In the genomic region with DNA sequence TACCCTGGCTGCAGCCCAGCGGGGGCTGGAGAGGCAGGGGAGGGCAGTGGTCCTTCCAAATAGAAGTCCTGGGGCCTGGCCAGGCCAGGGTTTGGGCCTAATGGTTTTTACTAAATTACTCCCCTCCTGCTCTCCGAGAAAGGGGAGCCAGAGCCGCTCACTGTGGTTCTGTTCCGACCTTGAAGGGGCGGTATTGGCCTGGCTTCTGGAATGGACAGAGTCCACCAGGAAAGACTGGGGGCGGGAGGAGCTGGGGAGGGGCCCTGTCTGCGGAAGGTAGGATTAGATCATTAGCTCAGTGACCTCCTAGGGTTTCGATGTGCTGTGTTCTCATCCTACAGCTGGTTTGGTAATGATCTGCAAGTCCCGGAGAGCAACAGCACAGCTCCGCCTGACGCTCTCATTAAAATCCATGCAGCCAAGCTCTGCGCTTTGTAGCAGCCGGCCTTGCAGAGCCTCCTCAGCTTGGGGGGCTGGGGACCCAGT, we compare ENCODE assay signal across 10 mouse cellular contexts. TPM values are rescaled to one million over a fixed set of nuclear protein-coding genes. Genes with fewer than 3 reads are reported as not detected.
A peak's percentile ranks its signal among the peaks of the same experiment; 100 is the strongest.
DNase-seq lines count a peak whose midpoint lies in the region; ATAC-seq lines count a peak whose summit lies in the region.
"Had no signal": no experiment of that assay in that cellular context is flagged by ENCODE, and none has a peak within 500 bp of the region (broad histone marks: within the 10 kb centered on the region; RNA-seq: fewer than 3 reads in every experiment).

No protein-coding gene starts in this region.

- no peaks in the 10 kb centered on the region for H3K9me3 ChIP-seq in hindbrain, embryonic 14.5 days (ENCODE audit: control insufficient read depth, low read length)
- no peaks in the 10 kb centered on the region for H3K9me3 ChIP-seq in limb, embryonic 15.5 days

- no peaks in the 10 kb centered on the region for H3K27me3 ChIP-seq in hindbrain, embryonic 14.5 days (ENCODE audit: control insufficient read depth, insufficient read depth, low read length)
- H3K27me3 ChIP-seq in limb, embryonic 15.5 days, result no peaks in the 10 kb centered on the region

- no peak for ATAC-seq in cerebellum, adult (ENCODE audit: insufficient number of reproducible peaks, low FRiP score, low TSS enrichment)
- ATAC-seq in hindbrain, embryonic 14.5 days (ENCODE audit: low FRiP score), result peak; percentile 26
- peak; percentile 60 for ATAC-seq in limb, embryonic 15.5 days (ENCODE audit: insufficient number of reproducible peaks, low FRiP score, low TSS enrichment, low read depth)

- DNase-seq in cerebellum, postnatal 14 days, result peak; percentile 42 to 58
- peak; percentile 60 for DNase-seq in embryo, embryonic 10.5 days (ENCODE audit: low spot score)
- DNase-seq in hindbrain, embryonic 14.5 days (ENCODE audit: low spot score), result peak; percentile 47
- DNase-seq in yolk sac, embryonic 10.5 days (ENCODE audit: low spot score), result peak; percentile 81
- no peak for DNase-seq in left cerebral cortex, postnatal 14 days (ENCODE audit: low spot score in 2 of 2)
- DNase-seq in layer of hippocampus, adult 9-10 months (ENCODE audit: low spot score), result no peak

- intact Hi-C loops in left cerebral cortex, postnatal 14 days (cut with DNase I), result loop anchor here (10.0 kb wide), 1 partner anchor 63 kb away; a partner anchor contains a TSS

- H3K27ac ChIP-seq in hindbrain, embryonic 14.5 days, result peak overlapping the region; percentile 86
- H3K27ac ChIP-seq in limb, embryonic 15.5 days, result peak overlapping the region; percentile 87

- 15% methylated on average over 13 of the region's 13 CpGs for WGBS in hindbrain, embryonic 14.5 days
- 19% methylated on average over 13 of the region's 13 CpGs for WGBS in limb, embryonic 15.5 days

- H3K4me1 ChIP-seq in hindbrain, embryonic 14.5 days (replicated peaks; ENCODE audit: control insufficient read depth, insufficient read depth, low read length), result peaks cover 52% of the 10 kb centered on the region
- H3K4me1 ChIP-seq in limb, embryonic 15.5 days, result peaks cover 65% of the 10 kb centered on the region

- no peak overlapping the region for H3K4me2 ChIP-seq in hindbrain, embryonic 14.5 days (replicated peaks)
- 0 out of 2 replicates have a peak overlapping the region, but pooled peaks have one; percentile 8 for H3K4me2 ChIP-seq in limb, embryonic 15.5 days

- H3K9ac ChIP-seq in hindbrain, embryonic 14.5 days, result peak overlapping the region; percentile 21; the same call in 1 of the 2 replicates
- H3K9ac ChIP-seq in limb, embryonic 15.5 days, result no peak overlapping the region

- H3K36me3 ChIP-seq in hindbrain, embryonic 14.5 days (replicated peaks; ENCODE audit: control insufficient read depth, insufficient read depth), result peaks cover 19% of the 10 kb centered on the region
- H3K36me3 ChIP-seq in limb, embryonic 15.5 days, result peaks cover 38% of the 10 kb centered on the region

- no peak overlapping the region for H3K4me3 ChIP-seq in hindbrain, embryonic 14.5 days (replicated peaks; ENCODE audit: low read length)
- no peak overlapping the region for H3K4me3 ChIP-seq in limb, embryonic 15.5 days
- H3K4me3 ChIP-seq: myocyte had no signal

RNA-seq across cellular contexts. Expression of a gene that starts 14.1 kb away (rescaled TPM):
- 2.2 TPM in 2 replicates for polyA plus RNA-seq in hindbrain, embryonic 14.5 days (2014; fragmentation: Nextera tagmentation; extraction: Ambion mirVana)
- polyA plus RNA-seq in limb, embryonic 15.5 days (2015; fragmentation: Nextera tagmentation; extraction: Ambion mirVana), result 3.6 and 5.2 TPM in 2 replicates
- total RNA-seq in left cerebral cortex, postnatal 14 days (2021), result 1 to 10 TPM; 2.4 to 4.1 TPM
- total RNA-seq: common myeloid progenitor, adult 5-6 weeks had no signal

RNA-seq across cellular contexts. Expression of a gene that starts 14.5 kb away (rescaled TPM):
- polyA plus RNA-seq in hindbrain, embryonic 14.5 days (2014; fragmentation: Nextera tagmentation; extraction: Ambion mirVana), result 1.5 and 2.3 TPM in 2 replicates
- not detected in 2 replicates for polyA plus RNA-seq in limb, embryonic 15.5 days (2015; fragmentation: Nextera tagmentation; extraction: Ambion mirVana)
- total RNA-seq in left cerebral cortex, postnatal 14 days (2021), result 1 to 10 TPM; 7.4 to 10.0 TPM
- total RNA-seq: common myeloid progenitor, adult 5-6 weeks had no signal

RNA-seq across cellular contexts. Expression of a gene that starts 42.8 kb away (rescaled TPM):
- 1.7 and 3.0 TPM in 2 replicates for polyA plus RNA-seq in hindbrain, embryonic 14.5 days (2014; fragmentation: Nextera tagmentation; extraction: Ambion mirVana)
- polyA plus RNA-seq in limb, embryonic 15.5 days (2015; fragmentation: Nextera tagmentation; extraction: Ambion mirVana), result 21.3 and 21.4 TPM in 2 replicates
- total RNA-seq in left cerebral cortex, postnatal 14 days (2021), result 1 to 10 TPM; 2.3 to 5.8 TPM

Comparison
In these comparisons a context has a peak if more than half of its experiments do, and no peak if none do; other contexts are left out.
1. DNase-seq: peak in cerebellum, postnatal 14 days (2 of 2), embryo, embryonic 10.5 days (single experiment), hindbrain, embryonic 14.5 days (single experiment) and yolk sac, embryonic 10.5 days (single experiment); none in left cerebral cortex, postnatal 14 days (0 of 2) and layer of hippocampus, adult 9-10 months (single experiment).